Mouse (Mus musculus) lung, adult 2 months (tissue): ENCODE measurements around the gene Tln2. TPM values are rescaled to one million over a fixed set of nuclear protein-coding genes. Genes with fewer than 3 reads are reported as not detected.
A peak's percentile ranks its signal among the peaks of the same experiment; 100 is the strongest.

Source experiments
- DNase-seq: peaks from one replicate; pipeline ENCODE4 v3.0.0; 2022
- H3K4me1 ChIP-seq: fragments of 200-500 bp; 2 replicates; pipeline ENCODE4 v1.6.1; 2011; ENCODE audit warnings: low read length; ENCODE audit not compliant: control insufficient read depth, insufficient read depth
- H3K4me3 ChIP-seq: fragments of 200-500 bp; replicated peaks from 2 replicates; pipeline ENCODE3; 2011; ENCODE audit warnings: low read depth, mild to moderate bottlenecking, control low read depth, low read length; ENCODE audit errors: extremely low read depth
- CTCF ChIP-seq: fragments of 200-500 bp; IDR thresholded peaks from 2 replicates; pipeline ENCODE4 v1.5.1; 2011; ENCODE audit warnings: mild to moderate bottlenecking, low read length, control low read depth; ENCODE audit not compliant: insufficient read depth
- POLR2A ChIP-seq: fragments of 200-500 bp; IDR thresholded peaks from 2 replicates; pipeline ENCODE4 v1.6.1; 2011; ENCODE audit warnings: low read depth, mild to moderate bottlenecking, control low read depth, low read length, borderline replicate concordance; ENCODE audit errors: extremely low read depth
- WGBS: fragments of 180-500 bp; shearing (Covaris S2); methylation state at CpG from one replicate; pipeline ENCODE4 v1.1.7; 2018; 5-methylcytosine and 5-hydroxymethylcytosine counted together
- polyA plus RNA-seq: library from polyadenylated mRNA; depleted of rRNA; stranded (reverse); fragments of >200 nt; gene quantifications from 2 replicates; pipeline ENCODE4 v1.2.3, GENCODE M21; 2012

Gene Tln2
- polyA plus RNA-seq, 1 experiment: 14.1 TPM

DNA sequence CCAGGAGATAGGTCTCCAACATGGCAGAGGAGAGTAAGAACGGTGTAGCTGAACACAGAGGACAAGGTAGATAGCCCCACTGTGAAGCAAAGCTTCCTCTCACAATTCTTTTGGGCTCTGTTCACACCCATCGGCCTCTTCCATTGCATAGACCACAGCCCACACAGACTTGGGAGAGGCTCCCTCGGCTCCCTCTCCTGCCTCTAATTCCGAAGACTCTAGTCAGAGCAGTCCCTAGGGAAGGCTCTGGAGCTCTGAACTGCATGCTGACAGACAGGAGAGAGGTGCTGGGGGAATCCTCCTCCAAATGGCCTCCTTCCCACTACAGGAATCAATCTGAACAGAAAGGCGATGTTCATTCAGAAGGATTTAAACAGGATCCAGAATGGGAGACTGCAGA lies 72.9 kb downstream of the Tln2 start:
- H3K4me3 ChIP-seq: no peak overlapping the region
- no peak for DNase-seq
- TF ChIP-seq CTCF (no peak), POLR2A (no peak)
- peaks cover 7% of the 10 kb centered on the region; the same call in 1 of the 2 replicates for H3K4me1 ChIP-seq
- WGBS: 87% methylated on average over 5 of the region's 5 CpGs

DNA sequence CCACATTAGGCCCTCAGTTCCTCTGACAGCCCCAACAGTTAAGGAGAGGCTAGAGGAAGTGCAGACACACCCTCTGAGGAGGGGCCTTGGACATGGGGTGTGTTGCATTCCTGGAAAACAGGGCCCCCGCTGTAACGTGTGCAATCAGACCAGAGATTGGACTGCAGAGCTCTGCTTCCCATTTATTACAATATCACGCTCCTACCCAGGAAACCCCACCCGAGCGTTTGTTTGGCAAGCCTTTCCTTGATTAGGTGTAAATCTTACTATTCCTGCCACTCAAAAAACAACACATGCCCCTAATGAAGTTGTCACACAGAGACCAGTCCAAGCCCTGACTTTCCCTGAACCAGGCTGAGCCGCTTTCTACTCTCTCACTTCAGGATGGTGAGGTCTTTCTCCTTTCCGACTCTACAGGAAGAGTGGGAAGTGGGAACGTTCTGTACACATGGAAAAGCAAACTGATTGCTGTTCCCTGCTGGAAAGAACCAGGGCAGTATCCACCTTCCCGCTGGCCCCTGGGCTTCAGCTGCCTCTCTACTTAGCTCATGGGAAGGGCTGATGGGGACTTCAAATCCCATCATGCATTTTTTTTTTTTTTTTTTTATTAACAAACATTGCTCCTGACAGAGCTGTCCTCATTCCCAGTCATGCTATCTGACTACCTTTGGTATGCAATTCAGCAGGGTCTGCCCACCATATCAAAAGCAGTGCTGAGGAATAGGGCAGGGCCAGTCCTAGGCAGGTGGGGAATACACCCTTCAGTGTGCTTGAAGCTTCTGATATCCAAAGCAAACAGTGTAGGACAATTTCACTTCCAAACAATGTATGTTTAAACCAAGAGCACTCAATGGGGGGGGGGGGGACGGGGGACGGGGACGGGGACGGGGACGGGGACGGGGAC lies 74.1 kb downstream of the Tln2 start:
- H3K4me3 ChIP-seq: no peak overlapping the region
- 45% methylated on average over 15 of the region's 15 CpGs for WGBS
- peak; percentile 23 for DNase-seq
- TF ChIP-seq POLR2A: no peak
- TF ChIP-seq CTCF: no peak
- H3K4me1 ChIP-seq: peaks cover 7% of the 10 kb centered on the region; the same call in 1 of the 2 replicates

DNA sequence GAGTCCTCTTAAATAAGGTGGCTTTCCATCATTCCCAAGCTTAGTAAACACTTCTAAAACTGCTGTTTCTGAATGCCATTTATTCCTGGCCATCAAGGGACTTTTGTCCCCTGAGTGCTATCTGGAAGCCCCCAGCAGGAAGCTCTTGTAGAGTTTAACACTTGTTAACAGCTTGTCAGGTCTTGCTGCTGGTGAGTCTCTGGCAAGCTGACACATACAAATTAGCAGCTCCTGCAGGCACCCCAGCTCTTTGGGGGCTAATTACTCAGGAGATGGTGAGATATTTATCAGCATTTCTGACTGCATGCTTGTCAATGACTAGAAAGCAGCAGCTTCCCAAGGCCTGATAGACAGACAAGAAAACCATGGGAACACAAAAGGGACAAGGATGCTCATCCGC lies 77.2 kb downstream of the Tln2 start:
- TF ChIP-seq POLR2A: no peak
- no peak for TF ChIP-seq CTCF
- Histone ChIP-seq H3K4me3 (no peak overlapping the region), H3K4me1 (peaks cover 7% of the 10 kb centered on the region; the same call in 1 of the 2 replicates)
- 91% methylated on average over 1 of the region's 1 CpGs for WGBS
- DNase-seq: no peak

DNA sequence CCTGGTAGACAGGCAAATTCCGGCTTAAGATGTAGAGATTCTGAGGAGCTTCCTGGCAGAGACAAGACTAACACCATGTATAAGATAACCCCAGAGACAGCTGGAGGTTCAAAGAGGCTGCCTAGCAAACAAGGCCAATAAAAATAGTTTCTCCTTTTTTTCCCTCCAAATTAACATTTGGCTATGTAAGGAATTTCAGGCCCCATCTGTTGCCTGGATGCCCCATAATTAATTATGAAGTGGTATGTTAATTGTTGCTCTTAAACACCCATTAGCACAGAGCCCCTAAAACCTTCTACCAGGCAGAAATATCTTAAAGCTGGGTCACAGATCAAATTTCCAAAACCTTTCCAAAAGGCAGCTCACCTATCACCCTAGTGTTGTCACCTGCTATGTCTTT lies 77.7 kb downstream of the Tln2 start:
- 72% methylated on average over 1 of the region's 1 CpGs for WGBS
- Histone ChIP-seq H3K4me1 (peaks cover 7% of the 10 kb centered on the region; the same call in 1 of the 2 replicates), H3K4me3 (no peak overlapping the region)
- no peak for DNase-seq
- no peak for TF ChIP-seq CTCF
- no peak for TF ChIP-seq POLR2A

- peak; percentile 45 for DNase-seq
- H3K4me1 ChIP-seq: no peaks in the 10 kb centered on the region
- TF ChIP-seq CTCF (no peak), POLR2A (no peak)
- 47% methylated on average over 3 of the region's 3 CpGs for WGBS
- H3K4me3 ChIP-seq: no peak overlapping the region
Observed at GRCm38 (mm10) chr9:67477445-67477844, 82.1 kb downstream of the Tln2 start.

GRCm38 (mm10) chr9:67476184-67476583 lies 83.3 kb downstream of the Tln2 start:
- WGBS: 97% methylated on average over 5 of the region's 5 CpGs
- TF ChIP-seq CTCF (no peak), POLR2A (no peak)
- Histone ChIP-seq H3K4me3 (no peak overlapping the region), H3K4me1 (no peaks in the 10 kb centered on the region)
- no peak for DNase-seq

DNA sequence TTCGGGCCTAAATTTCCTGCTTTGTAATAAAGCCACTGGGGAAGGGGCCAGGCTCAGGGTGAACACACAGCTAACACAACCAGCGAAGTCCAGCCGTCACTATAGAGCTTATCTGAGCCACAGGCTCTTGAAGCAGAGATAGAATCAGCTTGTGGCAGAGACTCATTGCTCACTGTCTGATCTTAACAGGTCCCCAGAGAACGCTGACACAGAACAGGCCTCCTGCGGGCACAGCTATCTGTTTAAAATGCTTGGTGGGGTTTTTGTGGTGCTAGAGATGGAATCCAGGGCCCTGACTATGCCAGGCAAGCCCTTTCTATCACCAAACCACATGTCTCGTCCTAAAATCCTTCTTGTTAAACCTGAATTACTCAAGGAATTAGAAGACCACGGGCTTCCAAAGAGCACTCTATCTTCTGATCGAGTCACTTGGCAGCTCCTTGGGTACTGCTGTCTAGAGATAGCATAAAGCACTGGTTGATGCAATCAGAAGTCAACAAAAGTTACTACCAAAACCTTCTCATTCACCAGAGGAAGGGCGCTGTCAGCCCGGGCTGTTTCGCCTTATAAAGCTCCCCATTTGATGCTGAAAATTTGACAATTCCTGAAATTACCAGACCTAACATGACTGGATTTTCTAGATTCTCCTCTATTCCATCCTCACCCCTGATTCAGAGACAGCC lies 95.9 kb downstream of the Tln2 start:
- no peak for TF ChIP-seq CTCF
- TF ChIP-seq POLR2A: no peak
- H3K4me3 ChIP-seq: no peak overlapping the region
- DNase-seq: no peak
- no peaks in the 10 kb centered on the region for H3K4me1 ChIP-seq
- 69% methylated on average over 11 of the region's 11 CpGs for WGBS

DNA sequence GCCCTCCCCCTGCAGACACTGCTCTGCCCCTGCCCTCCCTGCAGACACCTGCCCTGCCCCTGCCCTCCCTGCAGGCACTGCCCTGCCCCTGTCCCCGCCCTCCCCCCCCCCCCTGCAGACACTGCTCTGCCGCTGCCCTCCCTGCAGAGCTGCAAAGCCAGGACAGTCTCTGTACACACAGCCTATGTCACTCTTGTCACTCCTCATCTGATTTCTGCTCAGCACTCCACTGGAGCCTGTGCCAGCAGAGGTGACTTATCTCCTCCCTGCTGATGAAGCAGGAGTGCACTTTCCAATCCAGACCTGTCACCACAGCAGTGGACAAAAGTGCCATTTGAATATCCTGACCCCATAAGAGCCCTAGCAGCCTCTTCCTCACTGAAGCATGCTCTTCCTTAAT lies 118.0 kb downstream of the Tln2 start:
- Histone ChIP-seq H3K4me1 (no peaks in the 10 kb centered on the region), H3K4me3 (no peak overlapping the region)
- TF ChIP-seq CTCF: no peak
- WGBS: 56% methylated on average over 1 of the region's 2 CpGs
- no peak for DNase-seq

- WGBS: 91% methylated on average over 1 of the region's 1 CpGs
- no peak for DNase-seq
- no peak for TF ChIP-seq CTCF
- no peak for TF ChIP-seq POLR2A
- H3K4me3 ChIP-seq: no peak overlapping the region
- H3K4me1 ChIP-seq: no peaks in the 10 kb centered on the region
Observed at GRCm38 (mm10) chr9:67437511-67437910, 122.0 kb downstream of the Tln2 start.

DNA sequence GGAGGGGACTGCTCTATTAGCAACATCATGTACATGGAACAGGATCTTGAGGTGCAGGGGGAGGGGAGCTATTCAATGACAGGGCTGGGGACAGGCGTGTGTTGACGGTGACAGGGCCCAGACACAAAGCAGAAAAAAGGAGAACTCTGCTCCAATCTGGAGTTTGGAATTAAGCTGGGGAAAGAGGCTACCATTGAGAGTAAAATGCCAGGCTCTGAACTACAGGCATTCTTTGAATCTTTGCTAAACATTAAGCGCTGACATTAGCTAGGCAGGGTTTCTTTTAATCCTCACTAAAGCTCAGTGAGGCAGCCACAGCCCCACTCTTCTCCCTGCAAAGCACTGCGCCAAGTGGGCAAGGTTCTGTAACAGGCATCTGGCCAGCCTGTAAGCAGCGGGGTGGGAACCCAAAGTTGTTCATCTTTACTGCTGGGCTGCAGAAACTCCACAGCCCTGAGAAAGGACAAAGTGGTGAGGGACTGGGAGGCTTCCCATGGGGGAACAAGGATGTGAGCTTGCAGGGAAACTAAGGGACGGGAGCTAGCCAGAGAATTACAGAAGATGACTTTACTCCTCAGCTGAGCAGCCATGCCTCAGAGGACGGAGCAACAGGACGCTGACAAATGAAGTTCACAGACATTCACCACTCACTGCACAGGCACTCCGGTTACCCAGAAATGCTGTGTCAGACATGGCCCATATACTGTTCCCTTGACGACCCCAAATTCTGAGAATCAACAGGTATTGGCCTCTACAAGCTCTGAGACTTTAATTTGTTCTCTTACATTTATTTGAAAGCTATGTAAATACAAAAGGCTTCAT lies 124.0 kb downstream of the Tln2 start:
- no peak overlapping the region for H3K4me3 ChIP-seq
- no peak for TF ChIP-seq POLR2A
- TF ChIP-seq CTCF: no peak
- DNase-seq: no peak
- WGBS: 57% methylated on average over 10 of the region's 10 CpGs
- no peaks in the 10 kb centered on the region for H3K4me1 ChIP-seq
